Mouse (Mus musculus): ENCODE results near the gene Chsy1. TPM values are rescaled to one million over a fixed set of nuclear protein-coding genes. Genes with fewer than 3 reads are reported as not detected.

The Chsy1 gene
- polyA plus RNA-seq, 1 experiment from 2014 or later: 12.1 TPM

DNA sequence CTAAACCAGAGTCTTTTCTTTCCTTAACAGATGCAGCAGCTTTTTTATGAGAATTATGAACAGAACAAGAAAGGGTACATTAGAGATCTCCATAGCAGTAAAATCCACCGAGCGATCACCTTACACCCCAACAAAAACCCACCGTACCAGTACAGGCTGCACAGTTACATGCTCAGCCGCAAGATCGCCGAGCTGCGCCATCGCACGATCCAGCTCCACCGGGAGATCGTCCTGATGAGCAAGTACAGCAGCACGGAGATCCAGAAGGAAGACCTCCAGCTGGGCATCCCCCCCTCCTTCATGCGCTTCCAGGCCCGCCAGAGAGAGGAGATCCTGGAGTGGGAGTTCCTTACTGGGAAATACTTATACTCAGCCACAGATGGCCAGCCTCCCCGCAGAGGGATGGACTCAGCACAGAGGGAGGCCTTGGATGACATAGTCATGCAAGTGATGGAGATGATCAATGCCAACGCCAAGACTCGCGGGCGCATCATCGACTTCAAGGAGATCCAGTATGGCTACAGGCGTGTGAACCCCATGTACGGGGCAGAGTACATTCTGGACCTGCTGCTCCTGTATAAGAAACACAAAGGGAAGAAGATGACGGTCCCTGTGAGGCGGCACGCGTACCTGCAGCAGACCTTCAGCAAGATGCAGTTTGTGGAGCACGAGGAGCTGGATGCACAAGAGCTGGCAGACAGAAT, 61.6 kb downstream of the Chsy1 start:
- no peak for ATAC-seq (ENCODE audit: insufficient read depth, low FRiP score)
- no peaks in the 10 kb centered on the region for H3K27me3 ChIP-seq (ENCODE audit: control insufficient read depth, insufficient read depth, low read length)
- H3K36me3 ChIP-seq (ENCODE audit: control insufficient read depth, insufficient read depth, low read length): peaks cover 13% of the 10 kb centered on the region
- no peaks in the 10 kb centered on the region for H3K9me3 ChIP-seq (replicated peaks; ENCODE audit: control insufficient read depth, low read length)
- no peak overlapping the region for H3K27ac ChIP-seq (ENCODE audit: low read length)
- 94% methylated on average over 27 of the region's 27 CpGs for whole genome bisulfite sequencing
- no peak overlapping the region for H3K4me3 ChIP-seq (replicated peaks; ENCODE audit: low read length)
- no peak overlapping the region for H3K9ac ChIP-seq (ENCODE audit: low read length)
- H3K4me2 ChIP-seq (ENCODE audit: low read depth, low read length): no peak overlapping the region
- H3K4me1 ChIP-seq (ENCODE audit: control insufficient read depth, insufficient read depth, low read length): no peaks in the 10 kb centered on the region

DNA sequence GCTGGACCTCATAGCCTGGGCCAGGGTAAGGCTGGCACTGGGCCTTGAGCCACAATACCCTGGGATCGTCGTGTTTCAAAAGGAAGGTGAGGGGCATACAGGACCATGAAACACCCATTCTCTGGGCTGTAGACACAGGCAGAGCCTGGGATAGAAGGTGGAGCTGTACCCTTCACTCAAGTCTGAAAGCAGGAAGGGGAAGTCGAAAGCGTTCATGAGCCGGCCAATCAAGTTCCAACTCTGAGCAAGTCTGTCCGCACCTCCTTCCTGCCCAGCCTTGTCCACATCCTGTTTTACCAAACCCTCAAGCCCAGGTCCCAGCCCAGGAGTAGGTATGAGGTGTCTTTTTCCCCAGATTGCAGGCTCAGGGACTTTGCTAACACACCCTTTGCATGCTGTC, 66.4 kb downstream of the Chsy1 start:
- no peak overlapping the region for H3K9ac ChIP-seq (ENCODE audit: low read length)
- no peaks in the 10 kb centered on the region for H3K27me3 ChIP-seq (ENCODE audit: control insufficient read depth, insufficient read depth, low read length)
- ATAC-seq (ENCODE audit: insufficient read depth, low FRiP score): no peak
- H3K4me1 ChIP-seq (ENCODE audit: control insufficient read depth, insufficient read depth, low read length): no peaks in the 10 kb centered on the region
- H3K27ac ChIP-seq (ENCODE audit: low read length): no peak overlapping the region
- peaks cover 12% of the 10 kb centered on the region for H3K36me3 ChIP-seq (ENCODE audit: control insufficient read depth, insufficient read depth, low read length)
- no peak overlapping the region for H3K4me3 ChIP-seq (replicated peaks; ENCODE audit: low read length)
- H3K4me2 ChIP-seq (ENCODE audit: low read depth, low read length): no peak overlapping the region
- H3K9me3 ChIP-seq (replicated peaks; ENCODE audit: control insufficient read depth, low read length): no peaks in the 10 kb centered on the region
- 86% methylated on average over 6 of the region's 6 CpGs for WGBS

DNA sequence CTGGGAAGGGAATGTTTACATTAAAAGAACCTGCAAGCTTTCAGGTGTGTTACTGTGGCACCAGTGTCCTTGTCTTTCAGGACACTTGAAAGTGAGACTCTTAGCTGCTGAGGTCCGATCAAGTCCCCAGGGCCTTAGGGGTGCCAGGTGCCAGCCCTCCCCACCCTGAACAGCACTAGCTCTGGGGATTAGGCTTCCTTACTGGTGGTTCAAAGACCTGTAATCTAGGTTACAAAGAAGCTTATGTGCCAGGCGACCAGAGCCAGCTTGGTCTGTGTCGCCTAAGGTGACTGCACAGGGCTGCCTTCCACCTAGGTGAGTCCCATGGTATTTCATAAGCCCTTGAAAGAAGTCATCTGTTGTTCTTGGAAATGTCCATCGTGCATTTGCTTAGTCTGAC, 66.9 kb downstream of the Chsy1 start:
- Histone ChIP-seq H3K4me1 (ENCODE audit: control insufficient read depth, insufficient read depth, low read length) (no peaks in the 10 kb centered on the region), H3K9ac (ENCODE audit: low read length) (no peak overlapping the region), H3K36me3 (ENCODE audit: control insufficient read depth, insufficient read depth, low read length) (peaks cover 7% of the 10 kb centered on the region), H3K9me3 (replicated peaks; ENCODE audit: control insufficient read depth, low read length) (no peaks in the 10 kb centered on the region), H3K4me2 (ENCODE audit: low read depth, low read length) (no peak overlapping the region), H3K4me3 (replicated peaks; ENCODE audit: low read length) (no peak overlapping the region), H3K27me3 (ENCODE audit: control insufficient read depth, insufficient read depth, low read length) (no peaks in the 10 kb centered on the region), H3K27ac (ENCODE audit: low read length) (no peak overlapping the region)
- ATAC-seq (ENCODE audit: insufficient read depth, low FRiP score): no peak
- WGBS: 83% methylated on average over 4 of the region's 4 CpGs

DNA sequence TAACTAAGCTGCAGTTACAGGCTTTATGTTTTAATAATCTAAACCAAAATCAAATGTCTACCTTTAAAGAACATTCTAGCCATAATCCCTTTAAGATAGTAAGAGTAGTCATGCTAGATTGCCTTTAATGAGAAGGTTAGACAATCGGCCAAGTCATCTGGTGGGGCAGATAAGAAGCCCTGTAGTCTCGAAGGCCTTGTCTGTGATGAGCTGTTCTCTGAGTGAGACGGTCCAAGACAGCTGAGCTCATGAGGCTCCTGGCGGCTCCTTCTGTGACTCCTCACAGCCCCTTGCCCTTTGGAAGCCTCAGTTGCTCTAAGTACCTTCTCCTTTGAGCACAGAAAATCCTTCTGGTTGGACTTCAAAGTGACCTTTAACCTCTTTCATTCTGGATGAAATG, 67.6 kb downstream of the Chsy1 start:
- no peaks in the 10 kb centered on the region for H3K27me3 ChIP-seq (ENCODE audit: control insufficient read depth, insufficient read depth, low read length)
- no peak overlapping the region for H3K4me3 ChIP-seq (replicated peaks; ENCODE audit: low read length)
- H3K36me3 ChIP-seq (ENCODE audit: control insufficient read depth, insufficient read depth, low read length): peaks cover under 1% of the 10 kb centered on the region
- no peak for ATAC-seq (ENCODE audit: insufficient read depth, low FRiP score)
- no peaks in the 10 kb centered on the region for H3K9me3 ChIP-seq (replicated peaks; ENCODE audit: control insufficient read depth, low read length)
- H3K9ac ChIP-seq (ENCODE audit: low read length): no peak overlapping the region
- 72% methylated on average over 4 of the region's 4 CpGs for WGBS
- no peak overlapping the region for H3K27ac ChIP-seq (ENCODE audit: low read length)
- no peak overlapping the region for H3K4me2 ChIP-seq (ENCODE audit: low read depth, low read length)
- no peaks in the 10 kb centered on the region for H3K4me1 ChIP-seq (ENCODE audit: control insufficient read depth, insufficient read depth, low read length)

DNA sequence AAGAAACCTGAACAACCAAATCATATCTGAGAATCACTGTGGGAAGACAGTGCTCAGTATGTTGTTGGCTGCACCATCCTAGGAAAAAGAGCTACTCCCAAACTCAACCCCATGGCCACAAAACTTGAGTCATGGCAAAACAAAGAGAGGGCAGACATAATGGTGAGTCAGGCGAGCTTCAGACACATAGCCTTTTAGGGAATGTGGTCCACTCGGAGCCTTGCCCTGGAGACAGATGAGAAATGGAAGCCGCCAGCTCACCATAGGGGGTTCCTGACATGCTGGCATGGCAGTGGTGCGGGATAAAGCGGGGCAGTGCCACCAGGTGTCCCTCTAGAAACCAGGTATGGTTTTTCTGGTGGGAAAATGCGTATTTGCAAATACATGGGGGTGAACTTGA, 68.8 kb downstream of the Chsy1 start:
- ATAC-seq (ENCODE audit: insufficient read depth, low FRiP score): no peak
- H3K27ac ChIP-seq (ENCODE audit: low read length): no peak overlapping the region
- H3K9me3 ChIP-seq (replicated peaks; ENCODE audit: control insufficient read depth, low read length): no peaks in the 10 kb centered on the region
- no peak overlapping the region for H3K4me3 ChIP-seq (replicated peaks; ENCODE audit: low read length)
- H3K27me3 ChIP-seq (ENCODE audit: control insufficient read depth, insufficient read depth, low read length): no peaks in the 10 kb centered on the region
- H3K4me1 ChIP-seq (ENCODE audit: control insufficient read depth, insufficient read depth, low read length): no peaks in the 10 kb centered on the region
- no peak overlapping the region for H3K4me2 ChIP-seq (ENCODE audit: low read depth, low read length)
- no peak overlapping the region for H3K9ac ChIP-seq (ENCODE audit: low read length)
- H3K36me3 ChIP-seq (ENCODE audit: control insufficient read depth, insufficient read depth, low read length): no peaks in the 10 kb centered on the region; the same call in 1 of the 2 replicates
- 89% methylated on average over 6 of the region's 6 CpGs for WGBS

DNA sequence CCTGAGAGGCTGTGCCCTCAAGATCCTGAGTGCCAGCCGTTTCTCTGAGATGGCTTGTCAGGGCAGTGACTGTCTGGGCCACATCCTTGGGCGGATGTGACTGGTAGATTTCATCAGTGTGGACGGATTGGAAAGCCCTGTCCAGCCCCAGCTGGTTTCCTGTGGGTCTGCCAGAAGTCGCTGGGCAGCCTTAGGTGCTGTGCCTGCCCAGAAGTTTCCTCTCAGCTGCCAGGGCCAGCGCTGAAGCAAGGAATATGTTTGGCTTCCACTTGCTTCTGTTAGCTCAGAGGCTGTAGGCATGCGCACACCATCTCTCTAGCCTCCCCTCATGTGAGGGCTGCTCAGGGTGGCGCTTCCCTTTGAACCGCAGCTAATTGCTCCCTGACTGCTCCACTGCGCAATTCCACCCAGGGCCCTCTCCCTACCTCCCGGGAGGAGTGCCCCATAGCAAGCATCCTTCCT, 69.8 kb downstream of the Chsy1 start:
- WGBS: 62% methylated on average over 10 of the region's 10 CpGs
- Histone ChIP-seq H3K4me2 (ENCODE audit: low read depth, low read length) (no peak overlapping the region), H3K36me3 (ENCODE audit: control insufficient read depth, insufficient read depth, low read length) (no peaks in the 10 kb centered on the region; the same call in 1 of the 2 replicates), H3K9ac (ENCODE audit: low read length) (no peak overlapping the region), H3K4me1 (ENCODE audit: control insufficient read depth, insufficient read depth, low read length) (no peaks in the 10 kb centered on the region), H3K4me3 (replicated peaks; ENCODE audit: low read length) (no peak overlapping the region), H3K9me3 (replicated peaks; ENCODE audit: control insufficient read depth, low read length) (no peaks in the 10 kb centered on the region), H3K27me3 (ENCODE audit: control insufficient read depth, insufficient read depth, low read length) (no peaks in the 10 kb centered on the region), H3K27ac (ENCODE audit: low read length) (no peak overlapping the region)
- ATAC-seq (ENCODE audit: insufficient read depth, low FRiP score): no peak

DNA sequence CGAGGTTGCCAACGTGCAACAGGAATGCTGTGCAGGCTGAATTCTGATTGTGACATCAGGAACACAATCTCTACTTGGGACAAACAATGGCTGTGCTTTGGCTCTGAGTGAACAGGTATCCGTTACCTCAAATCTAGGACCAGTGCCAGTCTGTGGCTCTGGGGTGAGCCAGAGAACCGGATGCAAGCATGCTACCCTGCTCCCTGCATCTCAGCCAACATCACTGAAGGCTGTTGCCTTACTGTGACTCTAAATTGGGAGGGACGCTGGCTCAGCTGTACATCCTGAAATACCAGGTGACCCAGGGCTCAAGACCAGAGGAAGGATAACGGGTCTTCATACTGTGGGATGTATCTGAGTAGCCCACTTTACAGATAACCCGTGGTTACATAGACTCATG, 70.4 kb downstream of the Chsy1 start:
- Histone ChIP-seq H3K4me2 (ENCODE audit: low read depth, low read length) (no peak overlapping the region), H3K27me3 (ENCODE audit: control insufficient read depth, insufficient read depth, low read length) (no peaks in the 10 kb centered on the region), H3K4me3 (replicated peaks; ENCODE audit: low read length) (no peak overlapping the region), H3K9me3 (replicated peaks; ENCODE audit: control insufficient read depth, low read length) (no peaks in the 10 kb centered on the region), H3K4me1 (ENCODE audit: control insufficient read depth, insufficient read depth, low read length) (no peaks in the 10 kb centered on the region), H3K36me3 (ENCODE audit: control insufficient read depth, insufficient read depth, low read length) (no peaks in the 10 kb centered on the region; the same call in 1 of the 2 replicates), H3K27ac (ENCODE audit: low read length) (no peak overlapping the region), H3K9ac (ENCODE audit: low read length) (no peak overlapping the region)
- 85% methylated on average over 7 of the region's 7 CpGs for WGBS
- ATAC-seq (ENCODE audit: insufficient read depth, low FRiP score): no peak

DNA sequence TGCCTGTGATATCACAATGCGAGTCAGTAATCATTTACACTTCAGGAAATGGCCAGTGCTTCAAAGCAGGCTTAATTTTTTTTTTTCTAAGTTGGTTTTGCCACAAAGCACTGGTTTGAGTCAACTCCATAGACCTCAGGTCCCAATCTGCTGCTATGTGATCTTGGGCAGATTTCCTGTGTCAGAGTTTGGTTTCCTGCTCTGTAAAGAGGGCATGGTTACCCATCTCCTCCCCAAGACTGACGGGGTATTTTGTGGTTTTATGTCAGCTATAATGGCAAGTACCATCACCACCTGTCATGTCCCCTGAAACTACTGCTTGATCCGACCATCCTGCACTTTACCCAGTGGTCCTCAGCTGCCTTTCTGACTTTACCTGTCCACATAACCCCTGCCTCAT, 70.9 kb downstream of the Chsy1 start:
- Histone ChIP-seq H3K4me3 (replicated peaks; ENCODE audit: low read length) (no peak overlapping the region), H3K9me3 (replicated peaks; ENCODE audit: control insufficient read depth, low read length) (no peaks in the 10 kb centered on the region), H3K4me1 (ENCODE audit: control insufficient read depth, insufficient read depth, low read length) (no peaks in the 10 kb centered on the region), H3K36me3 (ENCODE audit: control insufficient read depth, insufficient read depth, low read length) (no peaks in the 10 kb centered on the region), H3K9ac (ENCODE audit: low read length) (no peak overlapping the region), H3K27ac (ENCODE audit: low read length) (no peak overlapping the region), H3K4me2 (ENCODE audit: low read depth, low read length) (no peak overlapping the region), H3K27me3 (ENCODE audit: control insufficient read depth, insufficient read depth, low read length) (no peaks in the 10 kb centered on the region)
- 65% methylated on average over 3 of the region's 3 CpGs for WGBS
- ATAC-seq (ENCODE audit: insufficient read depth, low FRiP score): no peak

DNA sequence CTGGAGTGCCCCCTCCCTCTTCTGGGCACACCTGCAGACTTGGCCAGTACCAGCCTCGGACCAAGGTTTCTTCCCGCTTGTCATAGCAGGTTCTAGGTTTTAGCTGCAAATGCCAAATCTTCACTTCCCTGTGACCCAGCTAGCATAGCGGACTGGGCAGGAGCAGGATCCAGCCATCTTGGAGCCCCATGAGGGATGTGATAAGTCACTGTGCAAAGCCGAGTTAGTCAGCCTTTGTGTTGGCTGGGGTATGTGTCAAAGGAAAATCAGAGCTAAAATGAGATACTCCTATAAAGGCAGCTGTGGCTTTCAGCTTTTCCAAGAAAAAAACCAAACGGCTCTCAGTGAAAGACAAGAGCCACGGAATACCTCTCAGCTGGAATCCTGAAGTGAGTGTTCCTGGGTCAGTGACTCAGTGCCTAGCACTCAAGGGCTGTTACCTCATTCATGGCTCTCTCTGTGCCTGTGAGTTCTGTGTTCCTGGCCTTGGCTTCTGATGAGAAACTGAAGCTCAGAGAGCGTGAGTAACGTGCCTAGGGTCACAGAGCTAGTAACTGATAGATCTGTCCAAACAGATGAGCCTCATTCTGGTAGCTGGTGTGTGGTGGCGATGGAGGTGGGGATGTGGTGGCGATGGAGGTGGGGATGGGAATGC, 71.5 kb downstream of the Chsy1 start:
- Histone ChIP-seq H3K4me2 (ENCODE audit: low read depth, low read length) (no peak overlapping the region), H3K27ac (ENCODE audit: low read length) (no peak overlapping the region), H3K27me3 (ENCODE audit: control insufficient read depth, insufficient read depth, low read length) (no peaks in the 10 kb centered on the region), H3K36me3 (ENCODE audit: control insufficient read depth, insufficient read depth, low read length) (no peaks in the 10 kb centered on the region), H3K4me1 (ENCODE audit: control insufficient read depth, insufficient read depth, low read length) (no peaks in the 10 kb centered on the region), H3K9ac (ENCODE audit: low read length) (no peak overlapping the region), H3K9me3 (replicated peaks; ENCODE audit: control insufficient read depth, low read length) (no peaks in the 10 kb centered on the region), H3K4me3 (replicated peaks; ENCODE audit: low read length) (no peak overlapping the region)
- 84% methylated on average over 10 of the region's 10 CpGs for WGBS
- ATAC-seq (ENCODE audit: insufficient read depth, low FRiP score): no peak

Measured in stomach, embryonic 16.5 days (tissue).